Mouse (Mus musculus) cortical plate, adult 2 months (tissue): ENCODE measurements around the gene Prmt8. TPM values are rescaled to one million over a fixed set of nuclear protein-coding genes. Genes with fewer than 3 reads are reported as not detected.

Source experiments
- H3K27ac ChIP-seq: fragments of 200-500 bp; 2 replicates; pipeline ENCODE4 v1.5.1; 2012; ENCODE audit warnings: low read length, control low read depth, inconsistent platforms; ENCODE audit not compliant: insufficient read depth
- H3K4me1 ChIP-seq: fragments of 200-500 bp; 2 replicates; pipeline ENCODE4 v1.6.1; 2011; ENCODE audit warnings: low read length; ENCODE audit not compliant: control insufficient read depth, insufficient read depth
- H3K4me3 ChIP-seq: fragments of 200-500 bp; 2 replicates; pipeline ENCODE4 v1.5.1; 2011; ENCODE audit warnings: mild to moderate bottlenecking, low read length, control low read depth; ENCODE audit not compliant: insufficient read depth
- CTCF ChIP-seq: fragments of 200-500 bp; IDR thresholded peaks from 2 replicates; pipeline ENCODE4 v1.5.1; 2011; ENCODE audit warnings: mild to moderate bottlenecking, control low read depth, low read length; ENCODE audit not compliant: insufficient read depth; ENCODE audit errors: extremely low read depth
- POLR2A ChIP-seq: fragments of 200-500 bp; IDR thresholded peaks from 2 replicates; pipeline ENCODE4 v1.6.1; 2011; ENCODE audit warnings: mild to moderate bottlenecking, low read length, control low read depth; ENCODE audit not compliant: insufficient read depth; ENCODE audit errors: extremely low read depth
- polyA plus RNA-seq: library from polyadenylated mRNA; depleted of rRNA; stranded (reverse); fragments of >200 nt; gene quantifications from 2 replicates; pipeline ENCODE4 v1.2.3, GENCODE M21; 2012

Prmt8 gene
- polyA plus RNA-seq, 1 experiment, result 67.5 TPM

GRCm38 (mm10) chr6:127741162-127741561, 28.1 kb downstream of the Prmt8 start:
- no peak overlapping the region for H3K27ac ChIP-seq
- no peak overlapping the region for H3K4me3 ChIP-seq
- TF ChIP-seq CTCF (no peak), POLR2A (no peak)
- H3K4me1 ChIP-seq, result peaks cover 9% of the 10 kb centered on the region

GRCm38 (mm10) chr6:127740711-127741110, 28.6 kb downstream of the Prmt8 start:
- TF ChIP-seq POLR2A, result no peak
- TF ChIP-seq CTCF, result no peak
- Histone ChIP-seq H3K4me1 (peaks cover 10% of the 10 kb centered on the region), H3K4me3 (no peak overlapping the region), H3K27ac (no peak overlapping the region)

GRCm38 (mm10) chr6:127739921-127740320, 29.4 kb downstream of the Prmt8 start:
- no peak overlapping the region for H3K27ac ChIP-seq
- TF ChIP-seq POLR2A, result no peak
- TF ChIP-seq CTCF, result no peak
- H3K4me3 ChIP-seq, result no peak overlapping the region

GRCm38 (mm10) chr6:127735130-127735981, 33.9 kb downstream of the Prmt8 start:
- no peak overlapping the region for H3K27ac ChIP-seq
- TF ChIP-seq POLR2A (no peak), CTCF (no peak)
- peaks cover 5% of the 10 kb centered on the region; the same call in 1 of the 2 replicates for H3K4me1 ChIP-seq
- H3K4me3 ChIP-seq, result no peak overlapping the region

More at GRCm38 (mm10) chr6:127739921-127740320, 29.4 kb downstream of the Prmt8 start:
- H3K4me1 ChIP-seq, result peaks cover 12% of the 10 kb centered on the region

GRCm38 (mm10) chr6:127723126-127723525, 46.1 kb downstream of the Prmt8 start:
- Histone ChIP-seq H3K27ac (no peak overlapping the region), H3K4me3 (no peak overlapping the region), H3K4me1 (no peaks in the 10 kb centered on the region)
- TF ChIP-seq CTCF (no peak), POLR2A (no peak)

- H3K4me3 ChIP-seq, result no peak overlapping the region
- TF ChIP-seq POLR2A (no peak), CTCF (no peak)
- H3K27ac ChIP-seq, result no peak overlapping the region
- no peaks in the 10 kb centered on the region for H3K4me1 ChIP-seq
Measured at GRCm38 (mm10) chr6:127719875-127720274, 49.4 kb downstream of the Prmt8 start.

GRCm38 (mm10) chr6:127717239-127718137, 51.8 kb downstream of the Prmt8 start:
- no peak overlapping the region for H3K27ac ChIP-seq
- TF ChIP-seq CTCF (no peak), POLR2A (no peak)
- H3K4me1 ChIP-seq, result no peaks in the 10 kb centered on the region
- H3K4me3 ChIP-seq, result no peak overlapping the region

GRCm38 (mm10) chr6:127715428-127715827, 53.8 kb downstream of the Prmt8 start:
- H3K4me3 ChIP-seq, result no peak overlapping the region
- TF ChIP-seq CTCF (no peak), POLR2A (no peak)
- H3K27ac ChIP-seq, result no peak overlapping the region
- H3K4me1 ChIP-seq, result no peaks in the 10 kb centered on the region

- H3K4me1 ChIP-seq, result no peaks in the 10 kb centered on the region
- no peak overlapping the region for H3K4me3 ChIP-seq
- no peak overlapping the region for H3K27ac ChIP-seq
- TF ChIP-seq POLR2A (no peak), CTCF (no peak)
Measured at GRCm38 (mm10) chr6:127714906-127715305, 54.4 kb downstream of the Prmt8 start.

- no peak for TF ChIP-seq POLR2A
- no peak for TF ChIP-seq CTCF
- no peak overlapping the region for H3K4me3 ChIP-seq
- peaks cover 3% of the 10 kb centered on the region; the same call in 1 of the 2 replicates for H3K4me1 ChIP-seq
- no peak overlapping the region for H3K27ac ChIP-seq
Measured at GRCm38 (mm10) chr6:127708218-127708628, 61.0 kb downstream of the Prmt8 start.
